Mouse (Mus musculus) thymus, adult 18-20 months (tissue): ENCODE data around the gene Lmo4.

Experiments used
- DNase-seq, 2 experiments: peaks; one replicate each; pipeline ENCODE4 v3.0.0; 2022; ENCODE audit warnings: mixed read lengths in 2 of 2

Gene Lmo4

GRCm38 (mm10) chr3:144147244-144147643, 57.8 kb downstream of the Lmo4 start:
- no peak for DNase-seq

GRCm38 (mm10) chr3:144144066-144144465, 61.0 kb downstream of the Lmo4 start:
- no peak for DNase-seq

GRCm38 (mm10) chr3:144142939-144143338, 62.1 kb downstream of the Lmo4 start:
- no peak for DNase-seq

- DNase-seq: no peak
Observed at GRCm38 (mm10) chr3:144141786-144142185, 63.2 kb downstream of the Lmo4 start.

GRCm38 (mm10) chr3:144140816-144141215, 64.2 kb downstream of the Lmo4 start:
- DNase-seq: no peak

- DNase-seq: no peak
Observed at GRCm38 (mm10) chr3:144138659-144139058, 66.4 kb downstream of the Lmo4 start.
